Mouse (Mus musculus) kidney, embryonic 15.5 days (tissue): ENCODE measurements around the gene Vsnl1. TPM values are rescaled to one million over a fixed set of nuclear protein-coding genes. Genes with fewer than 3 reads are reported as not detected.

Experiments used
- ATAC-seq: fragments of 200-750 bp; cut with Nextera tagmentation; replicated peaks from 2 replicates; pipeline ENCODE4 v1.8.0; 2017; ENCODE audit warnings: moderate TSS enrichment; ENCODE audit not compliant: low FRiP score
- H3K27ac ChIP-seq: fragments of 300-500 bp; sonication (generic); 2 replicates; pipeline ENCODE4 v1.5.1; 2015; ENCODE audit warnings: mild to moderate bottlenecking, inconsistent platforms
- H3K27me3 ChIP-seq: fragments of 300-500 bp; sonication (generic); 2 replicates; pipeline ENCODE4 v1.6.1; 2015; ENCODE audit warnings: inconsistent platforms
- H3K36me3 ChIP-seq: fragments of 300-500 bp; sonication (generic); 2 replicates; pipeline ENCODE4 v1.6.1; 2015; ENCODE audit warnings: inconsistent platforms
- H3K4me1 ChIP-seq: fragments of 300-500 bp; sonication (generic); 2 replicates; pipeline ENCODE4 v1.6.1; 2015; ENCODE audit warnings: inconsistent platforms
- H3K4me2 ChIP-seq: fragments of 300-500 bp; sonication (generic); 2 replicates; pipeline ENCODE4 v1.6.1; 2015; ENCODE audit warnings: moderate library complexity, mild to moderate bottlenecking, inconsistent platforms
- H3K4me3 ChIP-seq: fragments of 300-500 bp; sonication (generic); replicated peaks from 2 replicates; pipeline ENCODE4 v1.5.1; 2015; ENCODE audit warnings: mild to moderate bottlenecking, inconsistent platforms
- H3K9ac ChIP-seq: fragments of 300-500 bp; sonication (generic); 2 replicates; pipeline ENCODE4 v1.6.1; 2015; ENCODE audit warnings: mild to moderate bottlenecking, inconsistent platforms
- H3K9me3 ChIP-seq: fragments of 300-500 bp; sonication (generic); replicated peaks from 2 replicates; pipeline ENCODE4 v1.6.1; 2016; ENCODE audit warnings: inconsistent platforms
- WGBS: fragments of 180-500 bp; shearing (Covaris S2); methylation state at CpG from one replicate; pipeline ENCODE4 v1.1.7; 2015; ENCODE audit warnings: mixed read lengths; 5-methylcytosine and 5-hydroxymethylcytosine counted together
- microRNA-seq: library from miRNA; unstranded; fragments of <30 nt; microRNA quantifications from one replicate; pipeline ENCODE4, GENCODE M21; 2016
- polyA plus RNA-seq: library from polyadenylated mRNA; unstranded; fragments of >200 nt; fragmentation: Nextera tagmentation; extraction: Ambion mirVana; gene quantifications from 2 replicates; pipeline ENCODE4 v1.2.1, GENCODE M21; 2015

Vsnl1 gene
- polyA plus RNA-seq, 1 experiment from 2014 or later: 0.78 TPM

DNA sequence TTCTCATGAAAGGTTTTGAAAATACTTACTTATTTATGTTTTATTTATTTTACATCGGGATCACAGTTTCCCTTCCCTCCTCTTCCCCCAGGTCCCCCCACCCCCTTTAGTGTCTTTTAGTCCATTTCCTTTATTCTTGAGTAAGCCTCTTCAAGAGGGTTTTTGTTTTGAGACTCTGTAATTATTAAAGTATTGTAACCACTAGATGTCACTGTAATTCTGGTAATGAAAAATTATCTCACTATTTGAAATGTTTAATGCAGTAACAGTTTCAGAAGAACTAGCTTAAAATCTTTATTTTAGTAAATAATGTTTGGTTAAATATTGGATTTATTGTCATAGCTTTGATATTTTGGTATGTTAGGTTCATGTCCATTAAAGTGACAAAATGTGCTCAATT lies 122.6 kb downstream of the Vsnl1 start:
- Histone ChIP-seq H3K4me3 (no peak overlapping the region), H3K27ac (no peak overlapping the region), H3K27me3 (no peaks in the 10 kb centered on the region), H3K36me3 (peaks cover 72% of the 10 kb centered on the region), H3K9ac (no peak overlapping the region), H3K9me3 (no peaks in the 10 kb centered on the region), H3K4me1 (no peaks in the 10 kb centered on the region), H3K4me2 (no peak overlapping the region)
- no peak for ATAC-seq
- WGBS: 75% methylated on average over 1 of the region's 1 CpGs

DNA sequence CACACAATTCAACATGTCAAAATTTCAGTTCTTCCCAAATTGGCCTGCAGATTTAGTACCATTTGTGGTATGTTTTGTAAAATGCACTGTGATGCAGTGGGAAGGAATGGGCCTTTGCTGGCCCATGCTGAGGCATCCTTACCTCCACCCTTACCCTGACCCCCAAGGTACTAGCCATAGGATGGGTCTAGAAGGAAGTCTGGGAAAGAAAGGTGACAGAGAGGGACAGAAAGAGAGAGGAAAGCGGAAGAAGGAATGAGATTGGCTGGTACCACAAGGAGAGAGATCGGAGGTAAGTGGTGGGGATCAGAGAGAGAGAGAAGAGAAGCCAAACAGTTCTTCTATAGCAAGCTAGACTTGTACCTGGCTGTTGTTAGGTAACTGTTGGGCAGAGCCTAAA lies 125.3 kb downstream of the Vsnl1 start:
- H3K4me3 ChIP-seq: no peak overlapping the region
- H3K27me3 ChIP-seq: no peaks in the 10 kb centered on the region
- no peak overlapping the region for H3K4me2 ChIP-seq
- H3K27ac ChIP-seq: no peak overlapping the region
- peaks cover 75% of the 10 kb centered on the region for H3K36me3 ChIP-seq
- H3K9ac ChIP-seq: no peak overlapping the region
- no peak for ATAC-seq
- WGBS: 93% methylated on average over 2 of the region's 2 CpGs
- no peaks in the 10 kb centered on the region for H3K4me1 ChIP-seq
- H3K9me3 ChIP-seq: no peaks in the 10 kb centered on the region

DNA sequence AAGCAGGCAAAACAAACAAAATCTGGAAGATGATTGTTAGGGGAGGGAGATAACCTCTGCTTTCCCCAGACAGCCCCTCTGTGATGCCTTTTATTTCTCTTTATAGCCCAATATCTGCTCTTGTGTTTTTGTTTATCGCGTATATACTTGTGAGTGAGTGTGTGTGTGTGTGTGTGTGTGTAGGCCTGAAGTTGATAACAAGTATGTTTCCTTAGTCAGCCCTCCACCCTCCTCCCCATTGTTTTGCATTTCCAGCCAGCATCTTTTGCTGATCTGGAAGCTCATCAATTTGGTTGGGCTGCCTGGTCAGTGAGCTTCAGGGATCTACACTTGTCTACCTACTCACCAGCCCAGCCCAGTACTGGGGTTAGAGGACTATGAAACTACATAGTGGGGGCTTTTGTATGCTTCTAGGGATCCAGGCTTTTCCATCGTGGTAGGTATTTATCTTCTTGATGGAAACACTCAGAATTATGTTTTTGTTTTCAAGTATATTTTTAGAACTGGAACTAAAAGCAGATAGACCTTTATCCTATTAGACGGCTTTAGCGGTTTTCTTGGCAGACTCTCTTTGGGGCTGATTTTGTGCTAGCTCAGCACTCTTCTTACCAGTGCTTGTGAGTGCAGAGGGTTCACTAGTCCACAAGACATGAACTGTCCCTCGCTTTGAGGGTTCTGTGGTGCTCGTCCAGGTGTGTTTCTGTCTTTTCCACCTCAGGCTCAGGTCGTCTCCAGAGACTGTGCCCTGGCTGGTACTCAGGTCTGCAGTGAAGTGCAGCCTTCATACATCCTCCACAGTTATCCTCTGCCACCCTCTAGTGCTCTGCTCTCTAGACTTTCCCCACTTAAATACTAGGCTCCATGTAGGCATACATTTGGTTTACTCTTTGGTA lies 129.4 kb downstream of the Vsnl1 start:
- 91% methylated on average over 8 of the region's 8 CpGs for WGBS
- Histone ChIP-seq H3K36me3 (peaks cover 81% of the 10 kb centered on the region), H3K27ac (no peak overlapping the region), H3K9me3 (no peaks in the 10 kb centered on the region), H3K9ac (no peak overlapping the region), H3K4me3 (no peak overlapping the region), H3K4me2 (no peak overlapping the region), H3K27me3 (no peaks in the 10 kb centered on the region), H3K4me1 (no peaks in the 10 kb centered on the region)
- ATAC-seq: no peak

DNA sequence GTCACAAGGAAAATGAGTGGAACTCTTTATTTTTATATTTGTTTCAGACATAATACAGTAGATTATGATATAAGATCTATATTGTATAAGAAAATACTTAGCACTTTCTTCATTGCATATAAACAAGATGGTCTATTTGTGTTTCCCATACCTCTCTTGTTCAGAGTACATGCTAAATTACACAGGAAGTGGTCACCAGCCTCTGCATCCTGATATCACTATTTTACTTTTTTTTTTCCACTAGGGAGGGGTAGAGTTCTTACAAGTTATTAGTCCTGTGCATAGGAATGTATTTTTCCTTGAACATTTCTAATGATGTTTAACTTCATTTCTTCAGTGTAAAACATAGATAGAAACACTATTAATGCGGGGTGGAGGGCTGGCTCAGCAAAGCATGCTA lies 135.6 kb downstream of the Vsnl1 start:
- Histone ChIP-seq H3K36me3 (peaks cover 75% of the 10 kb centered on the region), H3K4me3 (no peak overlapping the region), H3K4me2 (no peak overlapping the region), H3K9me3 (no peaks in the 10 kb centered on the region), H3K9ac (no peak overlapping the region), H3K27me3 (no peaks in the 10 kb centered on the region), H3K4me1 (no peaks in the 10 kb centered on the region), H3K27ac (no peak overlapping the region)
- ATAC-seq: no peak
- 97% methylated on average over 1 of the region's 1 CpGs for WGBS

DNA sequence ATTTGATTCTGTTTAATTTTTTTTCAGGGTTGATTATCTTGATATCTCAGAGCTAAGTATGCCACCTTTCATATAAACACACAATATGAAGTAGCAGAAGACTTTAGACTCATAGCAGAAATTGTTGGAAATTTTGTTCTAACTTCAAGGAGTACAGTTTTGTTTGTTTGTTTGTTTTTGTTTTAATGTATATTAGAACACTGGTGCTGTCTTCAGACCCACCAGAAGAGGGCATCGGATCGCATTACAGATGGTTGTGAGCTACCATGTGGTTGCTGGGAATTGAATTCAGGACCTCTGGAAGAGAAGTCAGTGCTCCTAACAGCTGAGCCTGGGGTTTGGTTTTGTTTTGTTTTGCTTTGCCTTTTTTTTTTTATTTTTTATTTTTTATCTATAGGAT lies 150.0 kb downstream of the Vsnl1 start:
- Histone ChIP-seq H3K4me2 (no peak overlapping the region), H3K27me3 (no peaks in the 10 kb centered on the region), H3K4me1 (no peaks in the 10 kb centered on the region), H3K4me3 (no peak overlapping the region), H3K9ac (no peak overlapping the region), H3K36me3 (peaks cover 77% of the 10 kb centered on the region), H3K27ac (no peak overlapping the region), H3K9me3 (no peaks in the 10 kb centered on the region)
- WGBS: 89% methylated on average over 2 of the region's 2 CpGs
- no peak for ATAC-seq

DNA sequence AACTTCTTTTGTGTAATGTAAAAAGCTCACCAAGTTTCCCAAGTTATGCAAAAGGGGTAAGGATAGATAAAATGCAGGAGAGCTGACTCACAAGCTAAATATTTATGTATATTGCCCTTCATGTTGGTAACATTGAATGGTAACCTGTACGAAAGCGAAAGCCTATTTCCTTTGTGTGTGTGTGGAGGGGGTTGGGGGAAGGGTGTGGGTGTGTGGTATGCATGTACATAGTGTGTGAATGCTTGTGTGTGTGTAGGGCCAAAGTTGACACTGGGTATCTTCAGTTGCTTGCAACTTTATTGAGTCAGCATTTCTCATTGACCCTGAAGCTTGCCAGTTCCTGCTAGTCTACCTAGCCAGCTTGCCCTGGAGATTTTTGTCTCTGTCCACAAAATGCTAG lies 154.8 kb downstream of the Vsnl1 start:
- Histone ChIP-seq H3K36me3 (peaks cover 77% of the 10 kb centered on the region), H3K27ac (no peak overlapping the region)
- WGBS: 99% methylated on average over 2 of the region's 2 CpGs

DNA sequence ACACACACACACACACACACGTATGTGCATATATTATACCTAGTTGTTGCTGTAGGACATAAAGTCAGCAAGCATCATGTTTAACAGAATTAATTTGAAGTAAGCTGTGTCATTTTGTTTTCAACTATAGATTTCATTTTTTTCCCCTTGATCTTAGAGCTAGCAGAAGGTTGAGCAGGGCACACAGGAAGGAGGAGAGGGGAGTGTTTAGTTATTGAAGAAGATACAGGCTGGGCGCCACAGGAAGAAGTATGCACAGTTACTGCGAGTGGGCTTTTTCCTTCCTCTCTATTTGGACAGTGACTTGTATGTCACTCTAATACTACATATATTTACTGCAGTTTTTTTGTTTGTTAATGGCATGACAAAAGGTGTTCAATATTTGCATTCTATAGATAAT lies 156.5 kb downstream of the Vsnl1 start:
- Histone ChIP-seq H3K9me3 (no peaks in the 10 kb centered on the region), H3K4me2 (no peak overlapping the region), H3K4me1 (no peaks in the 10 kb centered on the region), H3K27me3 (no peaks in the 10 kb centered on the region), H3K4me3 (no peak overlapping the region), H3K27ac (no peak overlapping the region), H3K9ac (no peak overlapping the region), H3K36me3 (peaks cover 70% of the 10 kb centered on the region)
- 90% methylated on average over 3 of the region's 3 CpGs for WGBS
- ATAC-seq: no peak

More for the DNA sequence above, 154.8 kb downstream of the Vsnl1 start:
- H3K9me3 ChIP-seq: no peaks in the 10 kb centered on the region
- no peak overlapping the region for H3K4me2 ChIP-seq
- no peaks in the 10 kb centered on the region for H3K4me1 ChIP-seq
- no peaks in the 10 kb centered on the region for H3K27me3 ChIP-seq
- no peak overlapping the region for H3K9ac ChIP-seq
- no peak for ATAC-seq
- H3K4me3 ChIP-seq: no peak overlapping the region

DNA sequence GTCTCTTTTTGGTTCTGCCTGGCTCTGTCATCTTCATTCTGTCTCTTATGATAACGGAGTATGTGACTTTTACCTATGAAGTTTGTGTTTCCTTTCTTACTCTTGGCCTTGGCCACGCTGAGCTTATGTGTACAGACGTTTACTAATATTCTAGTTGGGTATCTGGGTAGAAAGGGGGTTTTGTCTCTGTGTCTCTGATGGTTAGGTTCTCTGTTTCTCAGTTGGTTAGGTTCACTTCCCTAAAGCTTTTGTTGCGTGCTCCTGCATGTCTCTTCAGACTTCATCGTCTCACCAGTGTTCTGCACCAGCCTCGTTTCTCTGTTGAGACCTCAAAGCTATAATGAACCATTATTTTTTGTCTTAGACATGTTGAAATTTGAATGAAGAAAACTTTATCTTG lies 159.2 kb downstream of the Vsnl1 start:
- no peak overlapping the region for H3K4me3 ChIP-seq
- H3K36me3 ChIP-seq: peaks cover 76% of the 10 kb centered on the region
- no peak overlapping the region for H3K27ac ChIP-seq
- no peaks in the 10 kb centered on the region for H3K4me1 ChIP-seq
- ATAC-seq: no peak
- H3K9me3 ChIP-seq: no peaks in the 10 kb centered on the region
- whole genome bisulfite sequencing: 91% methylated on average over 6 of the region's 6 CpGs
- H3K9ac ChIP-seq: no peak overlapping the region
- H3K27me3 ChIP-seq: no peaks in the 10 kb centered on the region
- no peak overlapping the region for H3K4me2 ChIP-seq

DNA sequence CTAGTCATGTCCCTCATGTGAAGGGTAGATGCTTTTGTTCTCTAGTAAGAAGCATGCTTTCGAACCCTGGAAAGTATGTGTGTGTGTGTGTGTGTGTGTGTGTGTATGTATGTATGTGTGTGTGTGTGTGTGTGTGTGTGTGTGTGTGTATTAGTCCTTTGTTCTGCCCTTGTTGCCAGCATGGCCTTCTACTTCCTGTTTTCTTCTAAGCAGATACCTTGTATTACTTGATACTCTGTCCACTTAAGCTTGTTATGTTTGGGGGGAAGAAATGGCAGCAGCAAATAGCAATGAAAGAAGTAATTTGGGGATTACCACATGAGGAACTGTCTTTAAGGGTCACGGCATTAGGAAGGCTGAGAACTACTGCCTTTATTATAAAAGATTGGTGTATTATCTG lies 159.8 kb downstream of the Vsnl1 start:
- no peak for ATAC-seq
- Histone ChIP-seq H3K4me3 (no peak overlapping the region), H3K4me2 (no peak overlapping the region), H3K27ac (no peak overlapping the region), H3K4me1 (no peaks in the 10 kb centered on the region), H3K9me3 (no peaks in the 10 kb centered on the region), H3K36me3 (peaks cover 73% of the 10 kb centered on the region), H3K27me3 (no peaks in the 10 kb centered on the region), H3K9ac (no peak overlapping the region)
- WGBS: 92% methylated on average over 2 of the region's 2 CpGs

Small RNAs within 50 kb of the gene (microRNA-seq; reads per million reads assigned to microRNA genes)
- gene Mir7675: not detected

Other genes starting within 250 kb of the Vsnl1 start
- not detected in 2 replicates for gene Msgn1, start 227.6 kb downstream of the Vsnl1 start, polyA plus RNA-seq
- 9.6 and 11.4 TPM in 2 replicates for gene Gen1, start 170.8 kb downstream of the Vsnl1 start, polyA plus RNA-seq
- gene Smc6, start 170.7 kb downstream of the Vsnl1 start, polyA plus RNA-seq: 142 and 147 TPM in 2 replicates
- 0.06 and 0.10 TPM in 2 replicates for gene Rad51ap2, start 19.5 kb upstream of the Vsnl1 start, polyA plus RNA-seq